Comparison of ENCODE assay signal across 29 mouse cellular contexts in the genomic region with DNA sequence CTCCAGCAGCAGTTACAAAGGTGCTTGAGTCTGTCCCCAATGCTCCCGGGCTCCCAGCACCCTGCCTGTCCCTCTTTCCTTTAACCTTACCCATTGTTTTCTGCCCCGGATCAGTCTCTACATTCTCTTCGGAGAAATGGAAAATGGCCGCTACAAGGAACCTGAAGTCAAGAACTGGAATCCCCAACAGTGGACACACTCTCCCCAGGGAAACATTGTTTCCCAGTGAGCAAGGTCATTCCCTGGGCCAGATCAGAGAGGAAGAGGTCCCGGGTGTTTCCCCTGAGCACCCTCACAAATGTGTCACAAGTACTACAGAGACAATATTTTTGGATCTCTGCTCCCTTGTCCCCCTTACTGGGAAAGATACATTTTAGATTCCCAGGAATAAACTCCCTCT. TPM values are rescaled to one million over a fixed set of nuclear protein-coding genes. Genes with fewer than 3 reads are reported as not detected.
DNase-seq lines count a peak whose midpoint lies in the region; ATAC-seq lines count a peak whose summit lies in the region.
"Had no signal": no experiment of that assay in that cellular context is flagged by ENCODE, and none has a peak within 500 bp of the region (broad histone marks: within the 10 kb centered on the region; RNA-seq: fewer than 3 reads in every experiment).

No protein-coding gene starts in this region.

- H3K27me3 ChIP-seq in hindbrain, embryonic 10.5 days (ENCODE audit: insufficient read depth, poor library complexity, severe bottlenecking), result no peaks in the 10 kb centered on the region
- H3K27me3 ChIP-seq in hindbrain, embryonic 13.5 days, result no peaks in the 10 kb centered on the region
- no peaks in the 10 kb centered on the region for H3K27me3 ChIP-seq in embryonic facial prominence, embryonic 10.5 days (replicated peaks; ENCODE audit: low read depth, poor library complexity, severe bottlenecking)
- H3K27me3 ChIP-seq: CH12.LX; embryonic facial prominence, embryonic 12.5 days; embryonic facial prominence, embryonic 15.5 days; hindbrain, embryonic 12.5 days; intestine, embryonic 15.5 days; Patski had no signal

- peaks cover 8% of the 10 kb centered on the region for H3K9me3 ChIP-seq in hindbrain, embryonic 10.5 days
- 0 out of 2 replicates have a peak, but pooled peaks cover 5% of the 10 kb centered on the region for H3K9me3 ChIP-seq in hindbrain, embryonic 13.5 days
- peaks cover 3% of the 10 kb centered on the region; the same call in 1 of the 2 replicates for H3K9me3 ChIP-seq in embryonic facial prominence, embryonic 10.5 days
- H3K9me3 ChIP-seq: embryonic facial prominence, embryonic 15.5 days; G1E; heart, embryonic 10.5 days; hindbrain, embryonic 12.5 days; intestine, embryonic 15.5 days had no signal

- H3K9ac ChIP-seq in hindbrain, embryonic 13.5 days, result no peak overlapping the region
- H3K9ac ChIP-seq: embryonic facial prominence, embryonic 12.5 days; embryonic facial prominence, embryonic 15.5 days; forebrain, postnatal 0 days; hindbrain, embryonic 12.5 days; intestine, embryonic 15.5 days had no signal

- H3K4me1 ChIP-seq in hindbrain, embryonic 10.5 days (replicated peaks), result peaks cover 37% of the 10 kb centered on the region
- H3K4me1 ChIP-seq in hindbrain, embryonic 13.5 days (replicated peaks), result peaks cover 7% of the 10 kb centered on the region; the same call in 1 of the 2 replicates
- peaks cover 40% of the 10 kb centered on the region for H3K4me1 ChIP-seq in embryonic facial prominence, embryonic 10.5 days

- WGBS in hindbrain, embryonic 10.5 days, result 77% methylated on average over 5 of the region's 5 CpGs
- 72% methylated on average over 5 of the region's 5 CpGs for WGBS in hindbrain, embryonic 13.5 days
- 78% methylated on average over 5 of the region's 5 CpGs for WGBS in embryonic facial prominence, embryonic 10.5 days

- H3K4me3 ChIP-seq in hindbrain, embryonic 10.5 days, result no peak overlapping the region
- no peak overlapping the region for H3K4me3 ChIP-seq in hindbrain, embryonic 13.5 days
- H3K4me3 ChIP-seq in embryonic facial prominence, embryonic 10.5 days, result no peak overlapping the region
- H3K4me3 ChIP-seq: embryonic facial prominence, embryonic 12.5 days; embryonic facial prominence, embryonic 15.5 days; heart, embryonic 10.5 days; hindbrain, embryonic 12.5 days; intestine, embryonic 15.5 days had no signal

- H3K36me3 ChIP-seq in hindbrain, embryonic 10.5 days, result no peaks in the 10 kb centered on the region
- H3K36me3 ChIP-seq in hindbrain, embryonic 13.5 days, result peaks cover 15% of the 10 kb centered on the region; the same call in 1 of the 2 replicates
- H3K36me3 ChIP-seq in embryonic facial prominence, embryonic 10.5 days (replicated peaks), result no peaks in the 10 kb centered on the region
- H3K36me3 ChIP-seq: embryonic facial prominence, embryonic 12.5 days; embryonic facial prominence, embryonic 15.5 days; G1E; heart, embryonic 10.5 days; hindbrain, embryonic 12.5 days; intestine, embryonic 15.5 days had no signal

- peak overlapping the region; percentile 56 for H3K27ac ChIP-seq in hindbrain, embryonic 10.5 days
- no peak overlapping the region for H3K27ac ChIP-seq in hindbrain, embryonic 13.5 days
- H3K27ac ChIP-seq in embryonic facial prominence, embryonic 10.5 days (replicated peaks), result peak overlapping the region; percentile 44; the same call in 1 of the 2 replicates
- H3K27ac ChIP-seq: embryonic facial prominence, embryonic 12.5 days; embryonic facial prominence, embryonic 15.5 days; heart, embryonic 10.5 days; hindbrain, embryonic 12.5 days; intestine, embryonic 15.5 days had no signal

- ATAC-seq in hindbrain, embryonic 13.5 days (ENCODE audit: low FRiP score), result no peak
- ATAC-seq: forebrain, embryonic 14.5 days; forebrain, postnatal 0 days; intestine, embryonic 15.5 days; Patski had no signal

- intact Hi-C loops in heart, postnatal 14 days (cut with DNase I), result loop anchor here (5.0 kb wide), 2 partner anchors 116 to 276 kb away; no protein-coding TSS in a partner anchor

- H3K4me2 ChIP-seq in hindbrain, embryonic 13.5 days, result no peak overlapping the region
- H3K4me2 ChIP-seq: embryonic facial prominence, embryonic 12.5 days; embryonic facial prominence, embryonic 15.5 days; hindbrain, embryonic 12.5 days; intestine, embryonic 15.5 days had no signal

- peak; percentile 92 for DNase-seq in heart, adult 11 months
- no peak for DNase-seq in heart, postnatal 14 days
- no peak for DNase-seq in hindbrain, embryonic 10.5 days (ENCODE audit: low spot score)
- no peak for DNase-seq in embryonic facial prominence, embryonic 10.5 days (ENCODE audit: low spot score)
- no peak for DNase-seq in layer of hippocampus, adult 11-12 months (ENCODE audit: low spot score)
- DNase-seq: adrenal gland, postnatal 10 days; adrenal gland, postnatal 36 days; B cell, adult 2 months; cerebellum, adult 18-20 months; cerebellum, adult 9-10 months; cerebellum, postnatal 14 days; forebrain, postnatal 0 days; gastrocnemius, postnatal 10 days; gastrocnemius, postnatal 36 days; kidney, adult 11 months had no signal

RNA-seq across cellular contexts. Expression of a gene that starts 44.9 kb away (rescaled TPM):
- total RNA-seq in heart, postnatal 14 days (2021), result 10 to 100 TPM; 14.4 to 15.3 TPM
- polyA plus RNA-seq in hindbrain, embryonic 10.5 days (2016; fragmentation: Nextera tagmentation; extraction: Ambion mirVana), result 16.5 and 19.8 TPM in 2 replicates
- 17.0 and 21.6 TPM in 2 replicates for polyA plus RNA-seq in hindbrain, embryonic 13.5 days (2015; fragmentation: Nextera tagmentation; extraction: Ambion mirVana)
- 17.8 and 19.2 TPM in 2 replicates for polyA plus RNA-seq in embryonic facial prominence, embryonic 10.5 days (2016; fragmentation: Nextera tagmentation; extraction: Ambion mirVana)

RNA-seq across cellular contexts. Expression of a gene that starts 55.0 kb away (rescaled TPM):
- total RNA-seq in heart, postnatal 14 days (2021), result not detected
- polyA plus RNA-seq in hindbrain, embryonic 10.5 days (2016; fragmentation: Nextera tagmentation; extraction: Ambion mirVana), result 0.05 TPM in 1 of 2 replicates, not detected in the other
- not detected in 2 replicates for polyA plus RNA-seq in hindbrain, embryonic 13.5 days (2015; fragmentation: Nextera tagmentation; extraction: Ambion mirVana)
- polyA plus RNA-seq in embryonic facial prominence, embryonic 10.5 days (2016; fragmentation: Nextera tagmentation; extraction: Ambion mirVana), result 0.08 TPM in 1 of 2 replicates, not detected in the other
- total RNA-seq: CH12.LX; G1E; gastrocnemius, postnatal 10 days; gastrocnemius, postnatal 36 days; heart, postnatal 36 days had no signal
- polyA plus RNA-seq: embryonic facial prominence, embryonic 12.5 days; forebrain, embryonic 11.5 days; forebrain, embryonic 14.5 days; G1E; heart, embryonic 14.5 days; heart, postnatal 0 days; hindbrain, embryonic 12.5 days had no signal
